Mouse (Mus musculus): Measurements from ENCODE around the gene Lmna.

Lmna gene

GRCm38 (mm10) chr3:88500655-88501365 is 8.9 kb downstream of the Lmna start:
- no peak for DNase-seq (ENCODE audit: low spot score)

- no peak for DNase-seq (ENCODE audit: low spot score)
Observed at GRCm38 (mm10) chr3:88500087-88500486, 9.7 kb downstream of the Lmna start.

DNA sequence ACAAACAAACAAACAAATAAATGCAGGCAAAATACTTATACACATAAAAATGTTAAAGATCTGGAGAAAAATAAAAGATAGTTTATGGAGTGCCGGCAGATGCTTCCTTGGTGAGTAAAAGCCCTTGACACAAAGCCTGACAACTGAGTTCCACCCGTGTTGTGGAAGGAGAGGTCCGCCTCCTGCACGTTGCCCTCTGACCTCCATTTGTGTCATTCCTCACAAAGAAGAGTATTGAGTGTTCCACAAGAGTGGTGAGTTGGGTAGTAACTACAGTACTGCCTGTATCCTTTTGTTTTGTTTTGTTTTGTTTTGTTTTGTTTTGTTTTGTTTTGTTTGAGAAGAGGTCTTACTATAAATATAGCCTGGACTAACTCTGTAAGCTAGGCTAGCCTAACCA is 10.2 kb downstream of the Lmna start:
- DNase-seq (ENCODE audit: low spot score) = no peak

DNA sequence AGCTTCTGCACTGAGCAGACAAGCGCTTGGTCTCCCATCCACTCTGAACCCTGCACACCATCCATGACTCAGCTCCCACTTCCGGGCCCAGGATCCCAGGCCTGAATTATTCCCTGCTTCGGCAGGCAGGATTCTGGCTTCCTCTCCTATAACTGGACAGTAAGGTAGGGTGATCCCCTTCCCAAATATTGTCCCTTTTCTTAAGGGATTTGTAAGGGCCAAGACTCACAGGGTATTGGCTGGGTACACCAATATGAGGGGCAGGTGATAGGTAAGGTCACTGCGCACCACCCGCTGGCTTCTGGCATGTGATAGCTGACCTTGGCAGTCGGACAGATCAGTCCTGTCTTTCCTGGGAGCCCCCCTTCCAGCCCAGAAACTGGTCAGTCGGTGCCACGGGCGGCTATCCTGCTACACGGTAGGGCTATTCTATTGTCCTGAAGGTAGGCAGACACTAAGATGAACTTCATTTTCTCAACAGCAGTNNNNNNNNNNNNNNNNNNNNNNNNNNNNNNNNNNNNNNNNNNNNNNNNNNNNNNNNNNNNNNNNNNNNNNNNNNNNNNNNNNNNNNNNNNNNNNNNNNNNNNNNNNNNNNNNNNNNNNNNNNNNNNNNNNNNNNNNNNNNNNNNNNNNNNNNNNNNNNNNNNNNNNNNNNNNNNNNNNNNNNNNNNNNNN is 13.9 kb downstream of the Lmna start:
- DNase-seq (ENCODE audit: low spot score) = no peak

GRCm38 (mm10) chr3:88494836-88495628 is 14.7 kb downstream of the Lmna start:
- DNase-seq (ENCODE audit: low spot score) = no peak

- DNase-seq (ENCODE audit: low spot score) = no peak
Observed at GRCm38 (mm10) chr3:88493706-88494582, 15.8 kb downstream of the Lmna start.

DNA sequence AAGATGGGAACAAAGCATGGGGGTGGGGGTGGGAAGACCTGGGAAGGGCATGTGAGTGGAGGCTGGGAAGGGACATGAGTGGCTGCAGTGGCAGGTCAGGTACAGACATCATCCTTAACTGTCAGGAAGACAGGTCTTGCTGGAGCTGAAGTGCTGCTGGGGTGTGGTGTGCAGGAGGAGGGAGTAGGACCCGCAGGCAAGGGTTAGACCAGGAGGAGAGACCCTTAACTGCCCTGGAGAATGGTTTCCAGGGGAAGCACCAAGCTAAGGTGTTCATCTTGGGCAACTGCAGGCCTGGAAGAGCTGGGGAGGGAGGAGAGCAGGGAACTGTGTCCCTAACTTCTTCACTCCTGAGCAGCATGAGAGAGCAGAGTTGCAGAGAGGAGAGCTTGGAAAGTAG is 22.4 kb downstream of the Lmna start:
- no peak for DNase-seq (ENCODE audit: low spot score)

DNA sequence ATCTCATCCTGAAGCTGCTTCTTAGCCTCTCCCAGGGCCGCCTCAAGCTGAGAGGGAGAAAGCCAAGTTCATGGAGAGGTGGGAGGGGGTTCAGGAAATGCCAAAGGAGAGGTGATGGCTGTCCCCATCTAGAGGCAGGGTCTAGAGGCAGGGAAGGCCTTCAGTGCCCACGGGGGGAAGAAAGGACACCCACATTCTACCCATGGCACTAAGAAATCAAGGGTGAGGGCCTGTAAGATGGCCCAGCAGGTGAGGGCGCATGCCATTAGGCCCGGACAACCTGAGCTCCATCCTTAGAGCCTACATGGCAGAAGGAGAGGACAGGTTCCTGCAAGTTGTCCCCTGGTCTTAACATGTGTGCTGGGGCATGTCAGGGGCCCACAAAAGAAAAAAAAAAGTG is 22.9 kb downstream of the Lmna start:
- no peak for DNase-seq (ENCODE audit: low spot score)

DNA sequence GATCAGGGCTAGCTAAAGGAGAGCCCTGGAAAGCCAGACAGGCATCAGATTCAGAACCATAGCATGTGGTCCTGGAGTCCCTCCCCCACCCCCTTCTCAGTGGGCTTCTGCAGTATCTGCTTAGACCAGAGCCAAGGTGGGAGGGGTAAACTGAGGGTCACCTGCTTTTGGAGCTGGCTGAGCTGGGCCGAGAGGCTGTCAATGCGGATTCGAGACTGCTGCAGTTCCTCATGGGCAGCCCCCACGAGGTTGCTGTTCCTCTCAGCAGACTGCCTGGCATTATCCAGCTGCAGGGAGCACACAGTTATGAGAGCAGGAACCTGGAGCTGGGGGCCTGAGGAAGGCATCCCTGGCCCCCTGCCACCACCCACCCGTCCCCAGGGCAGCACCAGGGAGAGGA is 23.7 kb downstream of the Lmna start:
- no peak for DNase-seq (ENCODE audit: low spot score)

- DNase-seq (ENCODE audit: low spot score) = no peak
Observed at GRCm38 (mm10) chr3:88484597-88485316, 25.0 kb downstream of the Lmna start.

DNA sequence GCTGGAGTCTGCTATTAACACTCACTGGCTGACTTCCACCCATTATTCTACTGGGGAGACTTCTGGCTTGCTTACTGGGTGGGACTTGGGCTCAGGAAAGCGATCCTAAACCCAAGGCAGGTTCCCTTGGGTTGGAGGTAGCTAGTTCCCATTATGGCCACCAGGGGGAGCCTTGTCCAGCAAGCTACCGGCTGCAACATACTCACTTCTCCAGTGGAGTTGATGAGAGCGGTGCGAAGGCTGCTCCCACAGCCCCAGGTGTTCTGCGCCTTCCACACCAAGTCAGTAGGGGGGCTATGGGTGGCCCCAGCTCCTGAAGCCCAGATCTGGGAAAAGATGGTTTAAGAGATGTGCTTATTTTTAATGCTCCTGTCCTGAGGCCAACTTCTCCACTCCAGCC is 26.1 kb downstream of the Lmna start:
- no peak for DNase-seq (ENCODE audit: low spot score)

- DNase-seq (ENCODE audit: low spot score) = no peak
Observed at GRCm38 (mm10) chr3:88483141-88483540, 26.6 kb downstream of the Lmna start.

DNA sequence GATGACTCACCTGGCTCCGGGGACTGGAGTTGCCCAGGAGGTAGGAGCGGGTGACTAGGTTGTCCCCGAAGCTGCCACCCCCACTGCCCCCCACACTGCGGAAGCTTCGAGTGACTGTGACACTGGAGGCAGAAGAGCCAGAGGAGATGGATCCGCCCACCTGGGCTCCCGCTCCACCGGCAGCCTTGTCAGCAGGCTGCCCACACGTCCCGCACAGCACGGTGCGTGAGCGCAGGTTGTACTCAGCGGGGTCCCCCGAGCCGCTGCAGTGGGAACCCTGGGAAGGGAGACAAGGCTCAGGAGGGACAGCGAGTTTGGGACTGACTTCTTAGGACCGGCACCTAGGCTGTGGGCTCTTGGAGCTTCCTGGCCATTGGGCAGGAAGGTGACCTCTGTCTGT is 27.4 kb downstream of the Lmna start:
- no peak for DNase-seq (ENCODE audit: low spot score)

- no peak for DNase-seq (ENCODE audit: low spot score)
Observed at GRCm38 (mm10) chr3:88481372-88482040, 28.2 kb downstream of the Lmna start.

GRCm38 (mm10) chr3:88480679-88481078 is 29.1 kb downstream of the Lmna start:
- DNase-seq (ENCODE audit: low spot score) = no peak

DNA sequence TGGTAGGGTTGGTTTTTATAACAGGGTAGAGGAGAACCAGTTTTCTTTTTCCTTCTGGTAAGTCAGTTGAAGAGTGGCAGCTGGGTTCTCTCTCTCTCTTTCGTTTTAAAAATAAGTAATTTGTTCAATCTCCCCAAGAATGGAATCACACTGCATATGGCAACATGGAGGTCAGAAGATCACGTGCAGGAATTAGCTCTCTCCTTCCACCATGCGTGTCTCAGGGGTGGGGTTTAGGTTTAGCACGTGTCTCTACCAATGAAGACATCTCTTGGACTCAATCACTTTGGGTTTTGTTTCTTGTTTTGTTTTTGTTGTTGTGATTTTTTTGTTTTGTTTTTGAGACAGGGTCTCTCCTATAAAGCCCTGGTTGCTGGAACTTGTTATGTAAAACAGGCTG is 29.9 kb downstream of the Lmna start:
- DNase-seq (ENCODE audit: low spot score) = no peak

GRCm38 (mm10) chr3:88479163-88479562 is 30.6 kb downstream of the Lmna start:
- DNase-seq (ENCODE audit: low spot score) = no peak

- no peak for DNase-seq (ENCODE audit: low spot score)
Observed at GRCm38 (mm10) chr3:88477735-88478134, 32.0 kb downstream of the Lmna start.

DNA sequence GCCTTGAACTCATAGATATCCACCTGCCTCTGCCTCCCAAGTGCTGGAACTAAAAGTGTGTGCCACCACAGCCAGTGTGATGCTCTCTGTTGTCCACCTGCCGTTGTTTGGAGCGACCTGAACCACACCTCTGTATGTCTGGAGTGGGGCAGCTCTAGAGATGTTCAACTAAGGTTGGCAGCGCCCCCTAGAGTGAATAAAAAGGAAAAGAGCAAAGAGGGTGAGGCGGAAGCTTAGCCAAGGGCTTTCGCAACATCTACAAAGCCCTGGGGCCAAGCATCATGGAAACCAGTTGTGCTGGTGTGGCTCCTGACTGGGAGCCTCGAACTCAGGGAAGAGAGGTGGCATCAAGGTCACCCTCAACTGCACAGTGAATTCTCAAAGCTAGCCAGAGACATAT is 33.4 kb downstream of the Lmna start:
- no peak for DNase-seq (ENCODE audit: low spot score)

DNA sequence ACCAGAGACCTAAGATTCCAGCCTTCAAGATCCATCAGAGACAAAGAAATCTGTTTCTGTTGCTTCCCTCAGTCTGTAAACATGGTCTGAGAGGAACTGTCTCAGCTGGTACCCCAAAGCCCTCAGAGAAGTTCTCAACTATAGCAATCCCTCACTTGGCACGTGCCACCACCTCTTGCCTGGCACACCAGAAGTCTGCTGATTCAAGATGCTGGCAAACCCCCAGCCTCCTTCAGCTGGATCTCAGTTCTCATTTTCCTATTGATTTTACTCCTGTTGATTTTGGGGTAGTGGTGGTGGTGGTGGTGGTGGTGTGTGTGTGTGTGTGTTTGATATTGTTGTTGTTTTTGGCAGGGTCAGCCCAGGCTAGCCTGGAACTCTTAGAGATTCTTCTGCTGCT is 36.2 kb downstream of the Lmna start:
- DNase-seq (ENCODE audit: low spot score) = no peak

GRCm38 (mm10) chr3:88473020-88473419 is 36.7 kb downstream of the Lmna start:
- DNase-seq (ENCODE audit: low spot score) = no peak

Data from left cerebral cortex, adult 11 months (tissue).